Mouse (Mus musculus): Measurements from ENCODE around the gene Acin1.

Acin1 gene

DNA sequence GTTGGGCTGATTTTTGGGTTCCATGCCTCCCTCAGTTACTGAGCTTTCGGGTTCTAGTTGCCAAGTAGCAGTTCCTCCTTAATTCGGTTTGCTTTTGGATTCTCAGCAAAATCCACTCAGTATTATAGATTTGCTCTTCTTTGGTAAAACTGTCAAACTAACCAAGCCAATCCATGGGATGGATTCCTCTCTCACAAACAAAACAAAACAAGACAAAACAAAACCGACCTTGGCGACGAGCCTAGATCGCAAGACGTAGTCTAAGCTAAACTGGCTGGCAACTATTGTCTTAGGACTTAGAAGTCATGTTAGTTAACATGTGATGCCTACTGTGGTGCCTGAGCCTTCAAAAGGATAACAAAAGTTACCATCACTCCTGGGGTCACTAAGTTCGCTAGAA is 83.0 kb downstream of the Acin1 start:
- DNase-seq, result no peak

DNA sequence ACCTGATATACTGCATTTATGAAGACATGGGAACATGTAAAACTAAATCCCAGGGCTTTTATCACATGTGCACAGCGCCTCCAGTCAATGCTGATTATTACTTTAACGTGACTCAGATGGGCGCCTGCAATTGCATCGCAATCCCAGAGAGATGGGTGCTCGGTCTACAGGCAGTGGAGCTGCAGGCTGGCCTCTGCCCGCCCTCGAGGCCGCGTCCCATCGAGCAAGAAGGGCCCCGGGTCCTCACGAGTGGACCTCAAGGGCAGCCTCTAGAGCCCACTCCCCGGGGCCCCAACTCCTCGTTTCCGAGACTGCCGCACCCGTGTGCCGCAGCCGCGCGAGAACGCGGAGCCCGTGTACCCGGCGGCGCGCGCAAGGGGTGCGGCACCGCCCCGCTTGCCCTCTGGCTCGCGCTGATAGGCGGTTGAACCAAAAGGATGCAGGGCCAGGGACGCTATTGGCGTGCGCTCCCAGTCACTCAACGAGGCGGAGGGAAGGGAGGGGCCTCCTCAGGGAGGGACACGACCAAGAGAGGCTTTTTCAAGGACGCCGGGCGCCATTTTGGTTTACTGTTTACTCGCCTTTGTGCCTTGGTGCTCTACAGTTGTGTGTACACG is 83.6 kb downstream of the Acin1 start:
- peak; percentile 94 for DNase-seq

DNA sequence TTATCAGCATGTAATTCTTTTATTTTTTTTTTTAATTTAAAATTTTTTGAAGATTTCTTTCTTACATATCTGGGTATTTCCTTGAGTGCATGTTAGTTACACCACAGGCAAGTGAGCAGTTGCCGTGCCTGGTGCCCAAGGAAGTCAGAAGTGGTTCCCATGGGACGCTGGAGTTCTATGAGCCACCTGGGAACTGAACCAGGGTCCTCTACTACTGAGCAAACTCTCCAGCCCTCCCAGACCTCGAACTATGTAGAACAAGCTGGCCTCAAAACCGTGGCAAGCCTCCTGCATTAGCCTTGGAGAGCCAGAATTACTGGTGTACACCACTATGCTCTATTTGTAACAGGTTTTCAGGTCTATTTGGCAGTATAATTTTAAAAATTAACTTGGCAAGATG is 84.1 kb downstream of the Acin1 start:
- peak; percentile 15 for DNase-seq

DNA sequence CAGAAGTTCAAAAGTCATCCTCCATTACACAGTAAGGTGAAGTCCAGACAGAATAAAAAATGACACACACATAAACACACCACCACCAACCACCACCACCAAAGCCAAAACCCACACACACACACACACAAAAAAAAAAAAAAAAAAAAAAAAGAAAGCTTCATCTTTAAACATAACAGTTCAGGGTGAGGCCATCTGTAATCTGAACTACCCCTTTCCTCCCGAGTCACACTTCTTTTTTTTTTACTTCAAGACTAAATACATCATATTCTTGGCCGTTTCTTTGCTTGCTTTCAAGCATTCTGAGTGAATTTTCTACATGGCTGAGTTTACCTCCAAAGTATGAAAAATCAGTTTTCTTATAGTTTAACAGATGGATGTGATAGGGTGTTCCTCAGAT is 85.1 kb downstream of the Acin1 start:
- no peak for DNase-seq

DNA sequence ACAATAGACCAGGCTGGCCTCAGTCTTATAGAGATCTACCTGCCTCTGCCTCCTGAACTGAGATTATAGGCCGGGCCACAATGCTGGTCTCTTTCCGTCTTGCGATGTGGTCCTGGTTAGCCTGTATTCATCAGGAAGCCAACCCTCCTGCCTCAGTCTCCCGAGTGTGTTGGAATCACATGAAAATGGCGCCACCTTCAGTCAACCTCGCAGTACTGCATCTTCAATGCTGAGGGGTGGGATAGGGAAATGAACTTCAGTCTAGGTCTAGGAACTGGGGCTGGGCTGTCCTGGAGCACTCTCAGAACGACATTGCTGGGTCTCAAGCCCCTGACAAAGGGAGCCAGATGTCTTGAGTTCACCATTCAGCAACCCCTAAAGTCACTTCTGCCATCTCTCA is 89.6 kb downstream of the Acin1 start:
- no peak for DNase-seq

DNA sequence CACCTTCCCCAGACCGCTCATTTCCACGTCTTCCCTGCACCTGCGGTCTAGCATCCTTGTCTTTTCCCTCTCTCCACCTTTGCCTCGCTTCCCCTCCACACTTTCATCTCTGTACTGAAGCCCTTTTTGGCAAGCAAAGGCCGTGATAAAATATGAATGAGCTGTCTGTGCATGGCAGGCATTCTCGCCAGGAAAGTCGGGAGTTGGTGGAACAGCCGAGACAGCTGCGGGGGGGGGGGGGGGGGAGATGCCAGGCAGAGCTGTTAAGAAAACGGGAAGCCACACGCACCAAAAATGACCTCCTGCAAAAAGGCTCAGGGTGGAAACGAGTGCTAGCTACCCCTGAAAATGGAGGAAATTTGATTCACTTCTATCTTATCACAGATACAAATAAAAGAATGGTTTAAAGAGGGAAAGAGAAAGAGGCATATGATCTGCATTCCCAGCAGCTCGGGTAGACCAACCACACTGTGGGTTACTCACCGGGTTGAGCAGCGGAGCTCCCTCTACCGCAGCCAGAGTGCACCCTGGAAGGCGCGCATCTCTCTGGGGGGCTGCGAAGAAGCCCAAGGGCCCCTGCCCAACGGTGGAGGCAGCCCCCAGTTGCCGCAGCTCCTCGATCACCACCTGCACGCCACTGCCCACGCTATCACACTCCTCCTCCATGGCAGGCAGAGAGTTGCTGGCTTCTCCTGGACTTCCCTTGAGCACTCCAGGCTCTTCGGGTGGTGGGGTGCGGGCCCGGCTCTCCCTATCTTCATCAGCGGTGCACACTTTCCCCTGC is 91.9 kb downstream of the Acin1 start:
- DNase-seq, result no peak

DNA sequence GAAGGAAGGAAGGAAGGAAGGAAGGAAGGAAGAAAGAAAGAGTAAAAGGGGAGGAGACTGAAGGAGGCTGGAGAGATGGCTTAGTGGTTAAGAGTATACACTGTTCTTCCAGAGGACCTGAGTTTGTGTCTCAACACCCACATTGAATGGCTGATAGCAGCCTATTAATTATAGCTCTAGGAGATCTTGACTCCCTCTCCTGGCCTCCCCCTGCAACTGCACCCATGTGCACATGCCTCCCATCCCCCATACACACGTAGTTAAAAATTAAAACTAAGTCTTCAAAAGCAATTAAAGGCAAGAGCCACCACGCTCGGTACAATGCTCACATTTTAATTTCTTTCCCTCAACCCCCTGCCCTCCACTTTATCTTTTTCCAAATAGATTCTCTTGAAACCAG is 92.7 kb downstream of the Acin1 start:
- DNase-seq, result no peak

DNA sequence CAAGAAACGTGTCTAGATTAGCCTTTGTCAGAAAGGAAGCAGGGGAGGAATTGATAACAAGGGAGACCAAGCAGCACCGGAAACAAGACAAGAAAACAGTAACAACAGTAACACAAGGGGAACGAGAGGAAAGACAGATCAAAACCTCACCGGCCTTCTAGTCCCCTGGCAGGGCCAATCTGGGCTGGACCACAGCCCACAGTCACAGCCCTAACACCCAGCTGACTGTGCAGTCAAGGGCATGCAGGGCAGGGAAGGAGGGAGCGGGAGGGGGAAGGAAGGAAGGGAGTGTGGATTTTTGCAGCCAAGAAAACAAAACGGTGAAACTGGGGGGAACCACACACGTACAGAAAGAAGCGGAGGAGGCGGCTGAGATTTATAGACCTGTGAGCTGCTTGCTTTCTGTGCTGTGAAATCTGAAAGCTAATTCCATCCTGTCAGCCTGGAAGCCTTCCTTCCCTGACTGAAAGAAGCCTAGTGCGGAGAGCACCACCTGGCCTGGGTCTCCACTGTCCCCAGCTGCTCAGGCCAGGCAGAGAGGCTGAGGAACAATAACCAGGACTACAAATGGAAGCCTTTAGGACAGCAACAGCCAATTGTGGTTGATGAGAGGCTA is 94.3 kb downstream of the Acin1 start:
- no peak for DNase-seq
